Mouse (Mus musculus) cerebellum, postnatal 10 days (tissue): ENCODE measurements around the gene Mavs.
"Not testable (repeated sequence)": the region's sequence is repeated elsewhere in the genome, so short reads cannot be mapped to it uniquely, and the experiment has no call there.

ENCODE experiments used
- DNase-seq, 2 experiments: peaks; one replicate each; pipeline ENCODE4 v3.0.0; 2021; ENCODE audit warnings: mixed read lengths in 2 of 2

Gene Mavs

DNA sequence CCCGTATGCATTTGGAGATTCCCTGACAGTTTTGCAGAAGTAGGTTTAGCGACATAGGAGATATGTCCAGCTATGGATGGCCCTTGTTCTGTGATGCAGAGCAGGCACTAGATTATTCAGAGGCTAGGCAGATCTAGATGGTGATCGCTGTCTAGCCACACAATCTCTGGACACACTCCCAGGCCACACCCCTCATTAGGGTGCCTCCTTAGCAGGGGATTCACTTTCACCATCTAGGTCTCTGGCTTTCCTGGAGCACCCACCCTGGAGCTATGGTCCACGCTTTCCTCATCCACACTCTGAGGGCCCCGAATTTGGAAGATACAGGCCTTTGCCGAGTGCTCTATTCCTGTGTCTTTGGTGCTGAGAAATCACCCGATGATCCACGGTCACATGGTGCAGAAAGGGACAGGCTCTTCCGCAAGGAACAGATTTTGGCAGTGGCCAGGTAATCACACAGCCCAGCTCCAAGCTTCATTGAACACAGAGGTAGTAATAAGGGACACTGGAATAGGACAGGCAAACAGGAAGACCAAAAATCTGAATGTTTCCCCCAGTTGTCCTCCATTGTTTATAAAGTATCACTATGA is 22.7 kb upstream of the Mavs start:
- DNase-seq: peak; percentile 52 to 56

DNA sequence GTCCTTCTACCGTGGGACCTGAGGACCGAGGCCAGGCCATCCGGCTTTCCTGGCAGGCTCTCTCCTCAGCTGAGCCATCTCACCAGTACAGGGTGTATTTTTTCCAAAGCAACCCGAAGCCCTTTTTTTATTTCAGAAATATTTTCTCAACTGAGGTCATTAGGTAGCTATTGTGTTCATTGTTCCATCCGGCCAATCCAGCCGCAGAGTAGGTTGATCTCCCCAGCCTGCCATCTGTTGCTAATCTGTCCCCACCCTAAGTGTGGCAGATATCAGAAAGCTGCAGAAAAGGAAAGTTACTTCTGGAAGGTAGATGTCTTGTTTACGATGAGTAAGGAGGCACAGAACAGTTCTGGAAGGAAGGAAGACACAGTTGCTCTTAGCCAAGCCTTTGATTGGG is 20.1 kb upstream of the Mavs start:
- DNase-seq: peak in 1 of 2 experiments; percentile 17

DNA sequence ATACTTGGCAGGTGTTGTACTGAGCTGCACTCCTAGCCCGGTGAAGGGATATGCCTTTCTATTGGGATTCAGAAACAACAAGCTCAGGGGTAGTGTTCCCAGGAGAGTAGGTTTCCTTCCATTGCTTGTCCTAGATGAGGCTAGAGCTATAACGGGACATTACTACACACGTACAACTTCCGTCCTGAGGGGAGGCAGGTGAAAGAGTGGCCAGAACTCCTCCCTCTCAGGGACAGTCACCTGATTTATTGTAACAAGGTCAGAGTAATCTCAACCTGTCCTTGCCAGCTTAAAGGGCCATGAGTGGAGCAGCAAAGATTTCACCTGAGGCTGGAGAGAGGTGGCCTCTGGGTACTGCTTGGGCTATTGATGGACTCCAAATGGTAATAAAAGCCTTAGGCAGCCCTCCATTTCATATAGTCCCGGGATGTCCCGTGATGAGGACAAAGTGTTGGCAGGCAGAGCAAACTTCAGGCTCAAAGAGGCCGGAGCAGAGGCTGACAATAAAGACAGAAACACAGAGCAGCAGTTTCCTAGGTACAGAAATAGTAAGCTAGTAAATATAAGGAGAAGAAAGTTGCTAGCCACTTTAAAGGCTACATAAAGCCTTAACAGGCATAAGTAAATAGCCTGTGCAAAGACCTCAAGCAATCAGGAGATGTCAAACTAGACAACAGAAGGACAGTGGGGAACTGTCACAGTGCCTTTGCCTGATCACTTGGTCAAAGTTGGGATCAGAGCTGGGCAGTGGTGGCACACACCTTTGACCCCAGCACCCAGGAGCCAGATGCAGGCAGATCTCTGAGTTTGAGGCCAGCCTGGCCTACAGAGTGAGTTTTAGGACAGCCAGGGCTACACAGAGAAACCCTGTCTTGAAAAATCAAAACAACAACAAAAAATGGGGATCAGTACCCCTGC is 17.7 kb upstream of the Mavs start:
- DNase-seq: no peak

GRCm38 (mm10) chr2:131220030-131220429 is 13.8 kb upstream of the Mavs start:
- no peak for DNase-seq

DNA sequence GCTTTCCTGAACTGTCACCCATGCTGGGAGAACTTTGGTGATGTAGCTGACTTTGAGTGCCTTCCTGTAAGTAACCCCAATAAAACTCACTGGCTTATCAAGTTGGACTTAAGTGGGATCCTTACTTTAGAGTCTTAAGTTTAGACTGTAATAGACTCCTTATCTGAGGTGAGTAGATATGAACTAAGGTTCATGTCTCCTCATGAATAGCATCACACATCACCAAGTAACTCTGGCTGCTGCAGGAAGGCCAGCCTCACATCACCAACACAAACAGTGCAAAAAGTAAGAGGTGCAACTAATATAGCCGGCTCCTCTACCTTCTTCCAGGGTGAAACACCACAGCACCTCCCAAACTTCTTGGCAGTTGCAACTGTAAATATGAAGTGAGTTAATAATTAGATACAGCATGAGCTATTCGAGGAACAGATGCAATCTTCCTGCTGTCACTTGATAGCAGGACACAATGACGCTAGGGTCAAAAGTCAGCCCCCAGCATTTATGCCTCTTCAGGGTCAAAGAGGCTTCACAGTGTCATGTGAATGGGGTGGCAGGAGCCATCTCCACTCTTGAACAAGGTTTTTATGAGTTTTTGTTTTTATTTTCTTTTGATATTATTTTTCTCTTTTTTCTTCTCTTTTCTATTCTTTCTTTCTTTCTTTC is 11.9 kb upstream of the Mavs start:
- no peak for DNase-seq

DNA sequence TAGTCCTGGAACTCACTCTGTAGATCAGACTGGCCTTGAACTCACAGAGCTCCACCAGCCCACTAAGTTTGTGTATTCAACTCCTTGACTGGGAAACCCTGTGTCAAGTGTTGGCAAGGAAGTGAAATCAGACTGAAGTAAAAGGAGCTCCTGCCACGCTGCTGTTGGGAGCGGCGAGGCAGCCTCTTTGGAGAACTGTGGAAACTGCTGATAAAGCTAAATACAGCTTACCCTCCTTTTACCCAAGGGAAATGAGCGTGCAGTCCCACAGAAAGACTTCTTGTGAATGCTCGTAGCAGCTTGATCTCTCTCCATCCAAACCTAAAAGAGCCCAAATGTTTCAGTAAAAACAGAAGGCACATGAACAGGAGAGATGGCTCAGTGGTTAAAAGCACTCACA is 11.3 kb upstream of the Mavs start:
- DNase-seq: no peak

DNA sequence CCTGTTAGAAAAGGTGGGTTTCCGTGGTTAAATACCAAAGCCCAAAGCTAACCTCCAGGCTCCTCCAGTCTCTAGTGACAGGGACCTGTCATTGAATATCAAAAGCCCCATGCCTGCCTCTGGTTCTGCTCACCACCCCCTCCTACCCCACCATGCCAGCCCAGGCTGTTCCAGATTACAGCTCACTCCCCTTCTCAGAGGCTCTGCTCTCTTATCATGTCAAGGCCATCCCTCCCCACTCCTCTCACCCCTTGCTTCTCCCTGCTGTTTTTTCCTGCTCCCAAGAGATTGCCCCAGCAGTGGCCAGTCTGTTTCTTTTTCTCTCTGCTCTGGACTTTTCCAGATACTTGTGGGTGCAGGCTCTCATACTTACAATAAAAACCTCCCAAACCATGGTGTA is 10.3 kb upstream of the Mavs start:
- no peak for DNase-seq

DNA sequence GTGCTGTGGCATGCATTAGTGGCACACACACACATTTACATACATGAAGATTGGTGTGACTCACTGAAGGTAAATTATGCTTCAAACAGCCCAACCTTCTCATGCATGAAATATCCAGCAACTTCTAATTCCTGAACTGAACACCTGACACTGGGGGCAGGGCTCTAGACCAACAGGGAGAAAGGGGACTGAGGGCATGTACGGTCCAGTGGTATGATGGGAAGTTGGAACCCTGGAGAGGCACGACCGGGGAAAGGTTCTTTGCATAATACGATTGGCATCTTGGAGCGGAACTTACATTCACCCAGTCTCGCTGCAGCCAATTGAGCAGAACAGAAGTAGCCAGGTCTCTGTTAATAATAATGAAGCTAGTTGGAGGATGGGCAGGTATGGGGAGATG is 8.7 kb upstream of the Mavs start:
- no peak for DNase-seq

GRCm38 (mm10) chr2:131226669-131227068 is 7.2 kb upstream of the Mavs start:
- not testable (repeated sequence) for DNase-seq

- DNase-seq: no peak
These were observed 6.6 kb upstream of the Mavs start for GRCm38 (mm10) chr2:131227243-131227642.

- no peak for DNase-seq
These were observed 1.3 kb upstream of the Mavs start for GRCm38 (mm10) chr2:131232558-131232957.

- no peak for DNase-seq
These were observed 326 bp downstream of the Mavs start for GRCm38 (mm10) chr2:131234127-131234650.

GRCm38 (mm10) chr2:131234970-131235635 is 1.2 kb downstream of the Mavs start:
- no peak for DNase-seq

DNA sequence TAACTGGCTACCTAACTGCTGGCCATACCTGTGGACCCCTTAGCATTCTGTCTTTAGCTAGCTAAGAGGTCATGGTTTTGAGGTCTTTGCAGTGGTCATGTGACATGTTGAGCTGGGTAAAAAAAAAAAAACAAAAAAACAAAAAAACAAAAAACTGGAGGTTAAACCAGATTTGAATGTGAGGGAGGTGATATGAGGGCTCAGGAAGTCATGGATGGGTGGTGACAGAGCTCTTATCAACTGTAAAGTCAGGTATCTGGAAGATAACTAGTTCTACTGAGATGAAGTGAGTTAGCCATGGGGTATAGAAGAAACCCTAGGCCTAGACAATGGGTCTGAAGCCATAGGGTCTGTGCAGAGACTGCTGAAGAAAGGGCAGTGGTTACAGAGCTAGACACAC is 8.3 kb downstream of the Mavs start:
- no peak for DNase-seq

DNA sequence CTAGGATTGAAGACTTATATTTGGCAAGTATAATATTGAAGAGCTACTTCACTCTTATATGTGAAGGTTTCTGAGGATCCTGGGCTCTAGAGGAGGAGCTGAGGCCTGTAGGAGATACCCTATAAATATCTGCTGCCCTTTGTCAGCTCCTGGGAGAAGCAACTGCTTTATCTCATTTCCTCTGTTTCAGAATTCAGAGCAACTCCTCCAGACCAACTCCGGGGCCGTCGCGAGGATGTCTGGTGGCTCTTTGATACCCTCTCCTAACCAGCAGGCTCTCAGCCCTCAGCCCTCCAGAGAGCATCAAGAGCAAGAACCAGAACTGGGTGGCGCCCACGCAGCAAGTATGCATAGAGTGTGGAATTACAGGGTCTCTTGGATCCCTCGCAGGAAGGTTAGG is 9.1 kb downstream of the Mavs start:
- DNase-seq: no peak

- DNase-seq: peak; percentile 77
These were observed 19.9 kb downstream of the Mavs start for GRCm38 (mm10) chr2:131253681-131254328.

DNA sequence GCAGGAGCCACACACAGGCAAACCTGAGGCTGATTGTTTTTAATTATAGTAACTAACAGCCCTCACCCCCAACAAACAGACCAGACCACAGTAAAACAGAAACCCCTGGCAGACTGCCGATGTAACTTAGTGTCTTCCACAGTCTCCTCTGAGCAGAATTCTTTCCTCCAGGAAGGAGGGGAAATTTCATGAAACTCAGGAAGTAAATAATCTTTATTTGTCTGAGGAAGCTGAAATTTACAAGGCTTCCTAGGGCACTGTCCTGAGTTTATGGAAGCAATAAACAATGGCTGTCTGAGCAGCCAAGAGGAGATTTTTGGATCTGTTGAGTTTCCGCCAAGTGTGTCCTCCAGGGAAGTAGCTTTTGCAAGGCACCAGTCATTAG is 20.5 kb downstream of the Mavs start:
- DNase-seq: peak; percentile 16 to 23

DNA sequence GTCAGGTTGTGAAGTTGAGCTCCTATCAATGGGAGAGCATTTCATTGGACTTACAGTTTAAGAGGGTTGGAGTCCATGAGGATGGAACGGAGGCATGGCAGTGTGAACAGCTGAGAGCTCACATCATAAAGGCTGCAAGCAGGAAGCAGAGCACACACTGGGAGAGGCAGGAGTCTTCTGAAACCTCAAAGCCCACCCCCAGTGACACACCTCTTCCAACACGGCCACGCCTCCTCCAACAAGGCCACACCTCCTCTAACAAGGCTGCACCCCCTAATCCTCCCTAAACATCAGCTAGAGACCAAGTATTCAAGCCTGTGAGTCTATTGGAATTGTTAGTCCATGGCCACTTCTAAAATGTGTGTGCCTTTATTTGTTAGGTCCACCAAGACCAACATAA is 21.9 kb downstream of the Mavs start:
- no peak for DNase-seq

DNA sequence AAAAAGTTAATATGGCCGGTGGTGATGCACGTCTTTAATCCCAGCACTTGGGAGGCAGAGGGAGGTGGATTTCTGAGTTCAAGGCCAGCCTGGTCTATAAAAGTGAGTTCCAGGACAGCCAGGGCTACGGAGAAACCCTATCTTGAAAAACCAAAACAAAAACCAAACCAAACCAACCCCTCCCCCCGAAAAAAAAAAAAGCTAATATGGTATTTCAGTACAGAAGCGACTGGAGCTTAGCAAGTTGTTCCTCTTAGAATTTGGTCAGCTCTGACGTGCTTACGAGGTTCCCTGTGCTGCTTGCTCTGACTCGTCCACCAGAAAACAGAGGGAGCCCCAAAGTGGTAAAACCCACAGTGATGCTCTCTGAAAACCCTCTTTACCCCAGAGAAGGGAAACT is 24.8 kb downstream of the Mavs start:
- no peak for DNase-seq

DNA sequence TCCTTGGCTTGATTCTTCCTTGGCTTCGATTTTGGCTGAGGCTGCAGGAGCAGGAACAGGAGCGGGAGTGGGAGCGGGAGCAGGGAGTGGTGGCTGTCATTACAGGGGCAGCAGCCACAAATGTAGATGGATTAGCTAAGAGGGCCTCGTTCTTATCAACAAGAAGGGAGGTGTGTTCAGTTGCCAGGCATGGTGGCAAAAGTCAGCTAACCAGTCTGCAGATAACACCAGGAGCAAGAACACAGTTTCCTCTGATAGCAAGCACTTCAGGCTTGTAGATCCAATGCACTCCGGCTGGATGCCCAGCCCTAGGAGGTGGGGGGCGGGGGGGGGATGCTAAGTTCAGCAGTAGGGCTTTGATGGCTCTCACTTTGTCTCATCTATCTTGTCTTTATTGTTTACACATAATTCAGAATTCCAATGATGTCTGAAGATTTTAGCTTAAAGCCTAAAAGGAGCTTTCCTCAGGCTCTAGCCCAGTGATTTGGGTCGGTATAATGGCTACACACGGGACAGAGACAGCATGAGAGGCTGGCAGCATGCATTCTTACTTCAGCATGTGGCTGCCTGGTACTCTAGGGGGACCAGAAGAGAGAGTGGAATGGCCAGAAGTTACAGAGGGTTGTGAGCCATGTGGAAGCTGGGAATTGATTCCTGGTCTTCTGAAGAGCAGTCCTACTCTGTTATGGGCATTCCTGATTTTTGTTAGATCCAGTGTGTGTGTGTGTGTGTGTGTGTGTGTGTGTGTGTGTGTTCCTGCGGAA is 26.9 kb downstream of the Mavs start:
- peak in 1 of 2 experiments; percentile 13 for DNase-seq

DNA sequence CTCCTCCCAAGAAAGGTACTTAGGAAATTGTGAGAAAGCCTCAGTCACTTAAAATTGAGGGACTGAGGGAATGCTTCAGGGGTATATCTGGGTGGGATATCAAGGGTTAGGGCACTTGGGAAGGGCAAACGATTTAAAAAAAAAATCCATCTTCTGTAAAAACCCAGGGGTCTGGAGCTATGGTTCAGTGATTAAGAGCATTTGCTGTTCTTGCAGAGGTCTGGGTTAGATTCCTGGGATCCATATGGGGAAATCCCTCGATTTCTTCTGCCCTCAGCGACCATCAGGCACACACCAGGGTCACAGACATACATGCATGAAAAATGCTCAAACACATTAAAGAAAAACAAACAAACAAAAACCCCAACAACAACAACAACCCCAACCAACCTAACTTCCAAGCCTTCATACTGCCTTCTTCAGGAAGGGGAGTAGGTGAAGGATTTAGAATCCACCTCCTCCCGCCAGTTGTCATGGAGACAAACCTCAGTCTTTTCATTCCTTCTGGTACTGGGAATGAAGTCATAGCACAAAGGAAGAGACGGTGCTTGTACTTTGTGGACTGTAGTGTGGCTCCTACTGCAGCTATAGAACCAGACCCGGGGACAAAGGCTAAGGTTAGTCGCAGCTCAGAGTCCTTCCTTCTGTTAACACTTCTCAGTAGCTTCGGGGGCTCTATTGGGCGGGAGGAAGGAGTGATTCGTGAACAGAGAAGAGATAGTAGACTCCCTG is 27.8 kb downstream of the Mavs start:
- no peak for DNase-seq
